In genomic region chr11:49842718-49843117, GRCm38 (mm10) we compare ENCODE assay signal across 18 mouse cellular contexts. TPM values are rescaled to one million over a fixed set of nuclear protein-coding genes. Genes with fewer than 3 reads are reported as not detected.
"Had no signal": no experiment of that assay in that cellular context is flagged by ENCODE, and none has a peak within 500 bp of the region (broad histone marks: within the 10 kb centered on the region; RNA-seq: fewer than 3 reads in every experiment).

No protein-coding gene starts in this region.

- ATAC-seq: inflammation-experienced regulatory T-cells, adult 6 months; intestine, embryonic 16.5 days had no signal

- DNase-seq: kidney, adult 18-20 months; kidney, adult 9 months; kidney, postnatal 14 days; kidney, postnatal 4 days; left cerebral cortex, postnatal 4 days; liver, embryonic 13.5 days; lung, adult 2 months; midbrain, embryonic 14.5 days; right cerebral cortex, adult 18-20 months; right cerebral cortex, postnatal 14 days; right cerebral cortex, postnatal 4 days; thymus, adult 2 months had no signal

RNA-seq across cellular contexts. Expression of gene Gfpt2, which starts 48.7 kb away (rescaled TPM):
- polyA plus RNA-seq: macrophage had no signal

RNA-seq across cellular contexts. Expression of gene Rasgef1c, which starts 58.9 kb away (rescaled TPM):
- total RNA-seq: liver, adult 2 months had no signal
- polyA plus RNA-seq: liver, adult 2 months; liver, embryonic 13.5 days; liver, embryonic 16.5 days; lung, embryonic 16.5 days; macrophage had no signal
